Mouse (Mus musculus) neutrophil, adult 65 days (primary cell): ENCODE measurements around the gene Gm27179. TPM values are rescaled to one million over a fixed set of nuclear protein-coding genes. Genes with fewer than 3 reads are reported as not detected.

Experiments
- total RNA-seq: library from RNA; stranded (reverse); gene quantifications from 2 replicates; pipeline ENCODE4 v1.2.4, GENCODE M21; 2023

Gm27179 gene
- not detected in 2 replicates for total RNA-seq

DNA sequence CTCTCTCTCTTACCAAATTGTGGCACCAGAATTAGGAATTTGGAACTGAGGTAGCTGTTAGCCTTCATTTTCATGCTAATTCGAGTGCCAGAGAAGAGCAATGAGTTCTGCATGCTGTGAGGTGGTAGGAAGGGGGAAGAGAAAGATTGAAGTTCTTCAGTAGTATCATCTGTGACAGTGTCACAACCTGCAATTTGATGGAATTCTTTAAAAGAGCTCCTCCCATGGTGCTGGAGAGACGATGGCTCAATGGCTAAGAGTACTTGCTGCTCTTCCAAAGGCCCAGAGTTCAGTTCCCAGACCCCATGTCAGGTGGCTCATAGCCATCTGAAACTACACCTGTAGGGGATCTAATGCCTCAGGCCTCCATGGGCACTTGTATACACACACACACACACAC lies at the start of gene Gm27179:
TSS of gene Gm27179 (minus strand) at position 101 of the 400 bp plus-strand sequence.

DNA sequence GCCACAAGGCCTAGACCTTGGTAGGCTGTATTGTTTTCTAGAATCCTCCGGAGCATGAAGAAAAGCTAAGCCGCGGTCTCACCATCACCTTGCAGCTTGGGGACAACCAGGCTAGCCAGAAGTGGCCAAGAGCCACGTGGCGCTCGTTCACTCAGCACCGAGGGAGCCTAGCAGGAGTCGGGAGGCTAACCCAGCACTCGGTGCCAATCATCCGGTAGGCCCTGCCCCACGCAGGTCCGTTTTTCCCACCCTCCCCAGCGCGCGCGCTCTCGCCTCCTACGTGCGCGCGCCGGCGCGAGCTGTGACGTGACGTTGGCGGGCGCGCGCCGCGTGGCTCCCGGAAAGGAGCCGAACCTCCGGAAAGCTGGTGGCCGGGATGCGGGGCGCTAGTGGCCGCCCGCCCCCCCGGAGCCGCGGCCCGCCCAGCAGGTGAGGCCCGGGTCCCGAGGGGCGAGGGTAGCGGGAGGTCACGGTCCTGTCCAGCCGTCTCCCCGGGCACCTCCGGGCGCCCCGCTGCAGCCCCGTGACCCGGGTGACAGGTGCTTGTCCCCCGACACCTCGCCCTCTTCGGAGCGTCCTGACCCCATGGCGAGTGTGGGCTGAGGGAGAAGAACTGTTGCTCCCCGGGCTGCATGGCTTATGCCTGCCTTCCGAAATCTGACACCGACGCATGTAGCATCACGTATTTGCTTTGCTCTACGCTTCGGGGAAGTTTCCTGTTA lies 42.9 kb upstream of the Gm27179 start, which contains the start of gene Entpd4b:
TSS of gene Entpd4b (plus strand) at position 315 of the 722 bp plus-strand sequence.

DNA sequence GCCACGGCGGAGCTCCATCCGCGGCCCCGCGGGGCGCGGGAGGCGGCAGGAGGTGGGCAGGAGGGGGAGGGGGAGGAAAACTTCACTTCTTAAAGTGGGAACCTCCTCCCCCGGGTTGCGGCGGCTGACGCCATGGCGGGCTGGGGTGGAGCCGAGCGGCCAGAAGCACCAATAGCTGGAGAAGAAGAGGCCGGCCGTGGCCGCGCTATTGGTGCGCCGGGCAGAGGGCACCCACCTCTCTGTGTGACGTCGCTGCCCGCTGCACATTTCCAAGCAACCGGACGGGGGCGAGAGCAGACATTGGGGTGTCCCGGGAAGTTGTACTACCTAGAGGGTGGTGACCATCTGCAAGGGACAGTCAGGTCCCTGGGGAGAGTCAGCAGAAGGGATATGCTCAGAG lies 9.2 kb downstream of the Gm27179 start, which contains the start of gene Gm16867:
TSS of gene Gm16867 (minus strand) at position 189 of the 400 bp plus-strand sequence.

Other genes with a start within 250 kb of the Gm27179 start
- not detected in 2 replicates for gene Synb, start 218.2 kb downstream of the Gm27179 start, total RNA-seq
- gene Gm16867, start 9.2 kb downstream of the Gm27179 start, total RNA-seq, result 6.7 and 11.9 TPM in 2 replicates
- 1.6 and 1.9 TPM in 2 replicates for gene Entpd4b, start 42.9 kb upstream of the Gm27179 start, total RNA-seq